Mouse (Mus musculus) limb, embryonic 12.5 days (tissue): ENCODE data around the gene Map2k5. TPM values are rescaled to one million over a fixed set of nuclear protein-coding genes. Genes with fewer than 3 reads are reported as not detected.

Source experiments
- ATAC-seq: fragments of 200-750 bp; cut with Nextera tagmentation; 2 replicates; pipeline ENCODE4 v1.8.0; 2017; ENCODE audit warnings: low read depth, moderate TSS enrichment; ENCODE audit not compliant: insufficient number of reproducible peaks, insufficient read depth, low FRiP score, low TSS enrichment
- H3K27ac ChIP-seq: fragments of 300-500 bp; sonication (generic); 2 replicates; pipeline ENCODE4 v1.5.1; 2016; ENCODE audit warnings: mild to moderate bottlenecking, moderate library complexity
- H3K27me3 ChIP-seq: fragments of 300-500 bp; sonication (generic); 2 replicates; pipeline ENCODE4 v1.6.1; 2016; ENCODE audit warnings: mild to moderate bottlenecking, moderate library complexity
- H3K36me3 ChIP-seq: fragments of 300-500 bp; sonication (generic); 2 replicates; pipeline ENCODE4 v1.6.1; 2016; ENCODE audit warnings: mild to moderate bottlenecking, moderate library complexity
- H3K4me1 ChIP-seq: fragments of 300-500 bp; sonication (generic); replicated peaks from 2 replicates; pipeline ENCODE4 v1.6.1; 2016
- H3K4me2 ChIP-seq: fragments of 300-500 bp; sonication (generic); 2 replicates; pipeline ENCODE4 v1.6.1; 2016; ENCODE audit warnings: mild to moderate bottlenecking, moderate library complexity
- H3K4me3 ChIP-seq: fragments of 300-500 bp; sonication (generic); replicated peaks from 2 replicates; pipeline ENCODE4 v1.5.1; 2016; ENCODE audit warnings: mild to moderate bottlenecking
- H3K9ac ChIP-seq: fragments of 300-500 bp; sonication (generic); replicated peaks from 2 replicates; pipeline ENCODE4 v1.6.1; 2016; ENCODE audit warnings: mild to moderate bottlenecking, moderate library complexity
- H3K9me3 ChIP-seq: fragments of 300-500 bp; sonication (generic); 2 replicates; pipeline ENCODE4 v1.6.1; 2016; ENCODE audit warnings: mild to moderate bottlenecking, moderate library complexity
- WGBS: fragments of 180-500 bp; shearing (Covaris S2); methylation state at CpG from one replicate; pipeline ENCODE4 v1.1.7; 2016; 5-methylcytosine and 5-hydroxymethylcytosine counted together
- polyA plus RNA-seq: library from polyadenylated mRNA; unstranded; fragments of >200 nt; fragmentation: Nextera tagmentation; extraction: Ambion mirVana; gene quantifications from 2 replicates; pipeline ENCODE4 v1.2.1, GENCODE M21; 2016

Map2k5 gene
- polyA plus RNA-seq, 1 experiment from 2014 or later, result 44.5 TPM

DNA sequence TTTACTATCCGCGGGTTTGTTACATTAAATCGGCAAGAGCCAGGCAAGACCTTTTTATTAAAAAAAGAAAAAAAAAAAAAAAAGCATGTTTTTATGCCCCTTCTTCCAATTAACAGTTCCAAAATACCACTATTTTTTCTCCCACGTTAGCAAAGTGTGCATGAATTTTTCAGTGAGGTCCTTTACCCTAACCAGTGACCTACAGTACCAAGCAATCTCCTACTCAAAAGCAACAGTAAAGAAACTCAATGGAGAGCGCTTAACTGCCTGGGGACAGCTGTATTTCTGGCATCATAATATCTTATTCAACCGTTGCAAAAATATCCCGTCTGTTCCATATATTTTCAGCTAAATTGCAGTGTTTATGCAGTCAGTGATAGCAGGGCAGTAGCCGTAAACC, 472 bp upstream of the Map2k5 start:
- H3K9ac ChIP-seq, result peak overlapping the region; percentile 90
- peaks cover 21% of the 10 kb centered on the region for H3K36me3 ChIP-seq
- H3K27ac ChIP-seq, result peak overlapping the region; percentile 92; the same call in 1 of the 2 replicates
- H3K4me1 ChIP-seq, result peaks cover 19% of the 10 kb centered on the region
- ATAC-seq, result no peak
- no peaks in the 10 kb centered on the region for H3K27me3 ChIP-seq
- peak overlapping the region; percentile 73 for H3K4me3 ChIP-seq
- 21% methylated on average over 8 of the region's 8 CpGs for WGBS
- no peaks in the 10 kb centered on the region for H3K9me3 ChIP-seq
- peak overlapping the region; percentile 92 for H3K4me2 ChIP-seq

DNA sequence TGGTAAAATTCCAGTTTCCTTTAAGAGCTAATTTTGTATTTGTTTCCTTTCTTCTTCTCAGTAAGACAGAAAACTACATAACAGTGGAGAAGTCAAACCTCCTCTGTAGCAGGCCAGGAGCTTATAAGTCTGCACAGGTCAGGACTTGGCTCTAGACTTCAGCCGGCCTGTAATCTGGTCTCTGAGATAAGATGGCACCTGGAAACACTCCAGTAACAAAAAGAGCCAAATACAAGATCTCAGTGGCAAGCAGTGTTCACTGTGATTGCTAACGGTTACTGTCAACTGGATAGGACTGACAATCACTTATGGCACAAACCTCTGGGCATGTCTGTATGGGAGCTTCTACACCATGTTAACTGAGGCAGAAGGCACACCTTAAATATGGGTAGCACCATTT, 4.4 kb downstream of the Map2k5 start:
- H3K4me3 ChIP-seq, result no peak overlapping the region
- peaks cover 19% of the 10 kb centered on the region for H3K4me1 ChIP-seq
- no peaks in the 10 kb centered on the region for H3K27me3 ChIP-seq
- WGBS, result 86% methylated on average over 2 of the region's 2 CpGs
- no peak overlapping the region for H3K4me2 ChIP-seq
- H3K27ac ChIP-seq, result no peak overlapping the region
- H3K9ac ChIP-seq, result no peak overlapping the region
- no peaks in the 10 kb centered on the region for H3K9me3 ChIP-seq
- no peak for ATAC-seq
- H3K36me3 ChIP-seq, result peaks cover 53% of the 10 kb centered on the region

DNA sequence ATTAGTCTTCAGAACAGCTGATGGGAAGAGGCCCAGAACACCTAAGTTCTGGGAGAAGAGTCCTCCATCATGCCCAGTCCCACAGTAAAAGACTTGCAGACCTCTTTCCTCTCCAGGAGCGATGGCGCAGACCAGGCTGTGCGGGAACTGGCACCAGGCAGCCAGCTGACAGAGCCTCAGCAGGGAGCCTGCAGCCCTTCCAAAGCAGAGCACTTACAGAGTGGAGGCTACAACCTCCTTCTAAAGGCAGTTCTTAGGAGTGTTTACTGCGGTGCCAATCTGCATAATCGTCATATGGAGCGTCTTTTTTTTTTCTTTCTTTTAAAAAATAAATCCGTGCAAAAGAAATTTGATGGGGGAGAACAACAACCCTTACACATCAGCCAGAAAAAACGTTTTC, 5.2 kb downstream of the Map2k5 start:
- no peak overlapping the region for H3K9ac ChIP-seq
- no peaks in the 10 kb centered on the region for H3K9me3 ChIP-seq
- no peak overlapping the region for H3K4me2 ChIP-seq
- no peaks in the 10 kb centered on the region for H3K27me3 ChIP-seq
- peaks cover 19% of the 10 kb centered on the region for H3K4me1 ChIP-seq
- no peak for ATAC-seq
- H3K27ac ChIP-seq, result no peak overlapping the region
- no peak overlapping the region for H3K4me3 ChIP-seq
- peaks cover 53% of the 10 kb centered on the region for H3K36me3 ChIP-seq
- 74% methylated on average over 8 of the region's 8 CpGs for WGBS

DNA sequence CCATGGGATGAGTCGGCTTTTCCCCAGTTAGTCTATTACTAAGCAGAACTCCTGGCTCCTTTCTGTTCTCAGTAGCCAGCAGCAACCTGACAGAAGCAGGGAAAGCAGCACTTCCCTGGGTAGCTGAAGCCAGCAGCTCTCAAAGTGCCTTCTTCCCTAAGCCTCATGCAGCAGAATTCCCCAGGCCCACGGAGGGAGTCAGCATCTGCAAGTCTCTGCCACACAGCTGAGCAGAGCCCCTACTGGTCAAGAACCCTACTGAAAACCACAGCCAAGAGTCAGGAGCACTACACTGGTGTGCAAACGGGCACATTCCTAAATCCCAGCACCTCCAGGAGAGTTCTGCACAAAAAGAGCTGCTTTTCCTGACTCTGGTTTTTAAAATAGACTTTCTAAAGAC, 17.3 kb downstream of the Map2k5 start:
- no peak for ATAC-seq
- H3K27ac ChIP-seq, result no peak overlapping the region
- no peaks in the 10 kb centered on the region for H3K9me3 ChIP-seq
- 53% methylated on average over 3 of the region's 3 CpGs for WGBS
- peaks cover 27% of the 10 kb centered on the region for H3K36me3 ChIP-seq
- no peaks in the 10 kb centered on the region for H3K4me1 ChIP-seq
- H3K27me3 ChIP-seq, result no peaks in the 10 kb centered on the region
- no peak overlapping the region for H3K9ac ChIP-seq
- H3K4me2 ChIP-seq, result no peak overlapping the region
- no peak overlapping the region for H3K4me3 ChIP-seq

DNA sequence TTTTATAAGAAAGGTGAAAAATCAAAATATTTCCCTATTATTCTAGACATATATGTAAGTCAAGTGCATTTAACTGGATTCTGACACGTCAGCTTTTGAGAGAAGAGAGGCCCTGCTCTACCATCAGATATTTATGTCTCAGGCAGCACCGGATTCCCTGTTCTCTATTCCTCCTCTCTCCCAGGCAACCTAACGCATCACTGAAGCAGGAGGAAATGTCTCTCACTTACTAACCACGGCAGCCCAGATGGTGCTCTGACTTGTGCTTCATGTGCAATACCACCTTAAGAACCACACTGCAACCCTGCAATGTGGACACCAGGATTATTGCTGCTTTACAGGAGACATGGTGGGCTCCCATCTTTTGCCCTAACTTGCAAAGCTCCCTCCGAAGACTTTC, 18.7 kb downstream of the Map2k5 start:
- WGBS, result 86% methylated on average over 5 of the region's 5 CpGs
- no peaks in the 10 kb centered on the region for H3K27me3 ChIP-seq
- H3K4me3 ChIP-seq, result no peak overlapping the region
- no peaks in the 10 kb centered on the region for H3K4me1 ChIP-seq
- H3K4me2 ChIP-seq, result no peak overlapping the region
- no peak overlapping the region for H3K27ac ChIP-seq
- no peak for ATAC-seq
- H3K9me3 ChIP-seq, result no peaks in the 10 kb centered on the region
- no peak overlapping the region for H3K9ac ChIP-seq
- H3K36me3 ChIP-seq, result peaks cover 26% of the 10 kb centered on the region

DNA sequence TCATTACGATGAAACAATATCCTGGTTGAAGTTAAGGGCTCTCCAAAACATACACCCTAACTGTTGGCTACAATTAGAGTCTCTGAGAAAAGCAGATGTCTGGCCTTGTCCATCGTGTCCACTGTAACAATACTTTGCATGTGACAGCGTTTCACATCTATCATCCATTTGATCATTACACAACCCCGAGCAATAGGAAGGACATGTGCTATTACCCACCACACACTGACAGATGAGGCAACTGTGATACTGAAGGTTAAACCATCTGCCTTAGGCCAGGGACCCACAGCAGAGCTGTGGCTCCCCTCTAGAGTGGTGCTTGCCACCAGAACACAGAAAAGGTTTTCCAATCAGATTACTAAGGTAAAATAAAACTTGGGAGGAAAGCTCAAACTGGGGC, 21.0 kb downstream of the Map2k5 start:
- peaks cover 26% of the 10 kb centered on the region for H3K36me3 ChIP-seq
- ATAC-seq, result no peak
- H3K9ac ChIP-seq, result no peak overlapping the region
- no peak overlapping the region for H3K4me3 ChIP-seq
- WGBS, result 88% methylated on average over 4 of the region's 4 CpGs
- H3K4me2 ChIP-seq, result no peak overlapping the region
- H3K27me3 ChIP-seq, result no peaks in the 10 kb centered on the region
- H3K9me3 ChIP-seq, result no peaks in the 10 kb centered on the region
- H3K4me1 ChIP-seq, result no peaks in the 10 kb centered on the region
- H3K27ac ChIP-seq, result no peak overlapping the region

DNA sequence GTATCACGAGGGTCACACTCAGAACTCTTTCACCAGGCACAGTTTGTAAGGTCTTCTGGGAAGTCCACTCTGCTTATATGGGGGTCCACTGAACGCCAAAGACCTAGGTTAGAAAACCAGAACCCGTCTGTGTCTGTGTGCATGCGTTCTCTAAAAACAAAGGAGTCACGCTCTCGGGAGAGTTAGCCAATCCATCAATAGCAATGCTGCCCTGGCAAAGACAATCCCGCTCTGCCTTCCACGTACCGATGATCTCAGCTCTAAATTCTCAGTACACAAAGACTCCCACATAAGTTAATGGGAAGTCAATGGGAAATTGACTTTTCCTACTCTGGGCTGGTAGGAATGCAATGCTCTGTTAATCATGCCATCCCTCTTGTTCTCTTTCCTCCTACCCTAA, 21.4 kb downstream of the Map2k5 start:
- Histone ChIP-seq H3K9me3 (no peaks in the 10 kb centered on the region), H3K27me3 (no peaks in the 10 kb centered on the region), H3K36me3 (peaks cover 26% of the 10 kb centered on the region), H3K27ac (no peak overlapping the region), H3K9ac (no peak overlapping the region), H3K4me1 (no peaks in the 10 kb centered on the region), H3K4me3 (no peak overlapping the region), H3K4me2 (no peak overlapping the region)
- WGBS, result 90% methylated on average over 9 of the region's 9 CpGs
- ATAC-seq, result no peak

DNA sequence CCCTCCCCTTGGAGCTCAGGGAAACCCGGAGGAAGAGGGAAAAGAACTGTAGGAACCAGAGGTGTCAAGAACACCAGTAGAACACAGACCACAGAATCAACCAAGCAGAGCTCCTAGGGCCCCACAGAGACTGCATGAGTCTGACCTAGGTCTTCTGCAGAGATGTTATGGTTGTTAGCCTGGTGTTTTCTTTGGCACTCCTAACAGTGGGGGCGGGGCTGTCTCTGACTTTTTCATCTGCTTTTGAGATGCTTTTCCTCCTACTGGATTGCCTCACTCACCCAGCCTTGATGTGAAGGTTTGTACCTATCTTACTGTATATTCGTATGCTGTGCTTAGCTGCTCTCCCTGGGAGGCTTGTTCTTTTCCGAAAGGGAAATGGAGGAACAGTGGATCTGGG, 23.5 kb downstream of the Map2k5 start:
- ATAC-seq, result no peak
- WGBS, result 78% methylated on average over 4 of the region's 4 CpGs
- Histone ChIP-seq H3K4me3 (no peak overlapping the region), H3K4me2 (no peak overlapping the region), H3K36me3 (peaks cover 31% of the 10 kb centered on the region), H3K27me3 (no peaks in the 10 kb centered on the region), H3K27ac (no peak overlapping the region), H3K9ac (no peak overlapping the region), H3K4me1 (no peaks in the 10 kb centered on the region), H3K9me3 (no peaks in the 10 kb centered on the region)

DNA sequence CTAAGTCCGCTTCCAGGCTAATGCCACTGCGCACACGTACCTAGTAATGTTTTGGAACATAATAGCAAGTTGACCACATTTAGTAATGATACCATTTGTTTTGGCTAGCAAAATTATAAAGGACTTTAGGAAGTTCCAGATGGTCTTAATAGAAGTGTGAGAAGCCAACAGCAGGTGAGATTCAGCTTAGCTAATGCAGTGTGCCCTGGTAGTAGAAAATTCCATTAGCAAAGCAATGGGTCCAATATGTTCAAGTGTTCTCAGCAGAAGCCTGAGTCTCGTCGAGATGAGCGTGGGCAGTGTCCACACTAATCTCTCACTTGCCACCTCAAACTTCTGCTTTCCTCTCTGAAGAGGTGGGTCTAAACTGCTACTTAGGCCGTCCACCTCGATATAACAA, 27.7 kb downstream of the Map2k5 start:
- 94% methylated on average over 8 of the region's 8 CpGs for WGBS
- H3K9ac ChIP-seq, result no peak overlapping the region
- H3K4me2 ChIP-seq, result no peak overlapping the region
- H3K27me3 ChIP-seq, result no peaks in the 10 kb centered on the region
- no peaks in the 10 kb centered on the region for H3K9me3 ChIP-seq
- no peak for ATAC-seq
- H3K4me1 ChIP-seq, result no peaks in the 10 kb centered on the region
- peaks cover 5% of the 10 kb centered on the region; the same call in 1 of the 2 replicates for H3K36me3 ChIP-seq
- H3K4me3 ChIP-seq, result no peak overlapping the region
- no peak overlapping the region for H3K27ac ChIP-seq

DNA sequence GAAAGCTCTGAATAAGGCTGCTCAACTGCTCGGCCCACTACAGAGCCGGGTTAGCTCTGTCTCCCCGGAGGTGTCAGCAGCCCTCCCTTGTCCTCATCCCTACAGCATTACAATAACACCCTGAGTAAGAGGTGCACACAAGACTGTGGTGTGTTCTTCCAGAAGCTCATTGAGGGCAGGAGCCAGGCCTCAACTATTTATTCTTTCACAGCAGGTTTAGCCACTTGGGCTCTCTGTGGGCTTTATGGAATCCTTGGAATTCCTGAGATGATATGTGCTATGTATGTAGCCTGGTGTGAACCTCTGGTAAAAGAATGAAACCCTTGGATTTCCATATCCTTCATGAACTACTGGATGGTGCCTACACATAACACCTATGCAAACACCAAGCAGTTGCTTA, 28.5 kb downstream of the Map2k5 start:
- H3K4me2 ChIP-seq, result no peak overlapping the region
- ATAC-seq, result no peak
- H3K27me3 ChIP-seq, result no peaks in the 10 kb centered on the region
- no peak overlapping the region for H3K9ac ChIP-seq
- H3K4me3 ChIP-seq, result no peak overlapping the region
- no peaks in the 10 kb centered on the region for H3K4me1 ChIP-seq
- 86% methylated on average over 3 of the region's 3 CpGs for WGBS
- no peak overlapping the region for H3K27ac ChIP-seq
- no peaks in the 10 kb centered on the region for H3K9me3 ChIP-seq
- H3K36me3 ChIP-seq, result peaks cover 4% of the 10 kb centered on the region; the same call in 1 of the 2 replicates

DNA sequence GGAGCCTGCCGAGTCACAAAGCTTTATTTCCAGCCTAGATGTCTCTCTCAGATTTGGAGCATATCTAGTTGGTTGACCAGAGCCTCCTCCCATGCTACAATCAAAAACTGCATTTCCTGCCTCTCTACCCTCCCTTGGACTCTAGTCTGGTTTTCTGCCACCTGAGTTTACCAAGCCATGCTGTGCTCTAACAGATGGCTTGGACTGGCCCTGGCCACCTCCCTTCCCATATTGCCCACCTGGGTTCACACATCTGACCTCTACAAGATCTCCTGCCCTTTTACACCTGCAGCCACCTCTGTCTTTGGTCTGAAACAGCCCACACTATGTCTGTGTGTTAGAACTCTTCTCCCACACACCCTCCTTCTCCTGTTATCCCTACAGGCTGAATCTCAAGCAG, 29.6 kb downstream of the Map2k5 start:
- H3K4me3 ChIP-seq, result no peak overlapping the region
- H3K27me3 ChIP-seq, result no peaks in the 10 kb centered on the region
- H3K27ac ChIP-seq, result no peak overlapping the region
- H3K9ac ChIP-seq, result no peak overlapping the region
- no peak for ATAC-seq
- H3K36me3 ChIP-seq, result peaks cover 4% of the 10 kb centered on the region; the same call in 1 of the 2 replicates
- 84% methylated on average over 1 of the region's 1 CpGs for WGBS
- no peak overlapping the region for H3K4me2 ChIP-seq
- H3K9me3 ChIP-seq, result no peaks in the 10 kb centered on the region
- no peaks in the 10 kb centered on the region for H3K4me1 ChIP-seq

DNA sequence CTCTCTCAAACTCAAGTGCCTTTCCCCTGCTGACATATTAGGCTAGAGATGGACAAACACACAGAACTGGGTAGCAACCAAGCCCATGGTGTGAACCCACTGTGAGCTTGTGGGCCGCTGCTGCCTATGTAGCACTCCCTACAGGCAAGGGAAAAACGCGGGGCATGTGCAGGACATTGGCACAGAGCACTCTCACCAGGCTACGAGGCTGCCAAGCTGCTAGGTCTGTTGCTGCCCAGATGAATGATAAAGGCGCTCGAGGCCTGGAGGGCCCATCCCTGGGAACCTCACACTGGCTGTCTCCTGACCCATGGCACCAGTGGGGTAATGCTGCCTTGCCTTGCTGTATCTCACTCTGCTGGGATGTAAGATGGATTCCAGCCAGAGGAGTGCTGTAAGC, 31.7 kb downstream of the Map2k5 start:
- H3K4me2 ChIP-seq, result no peak overlapping the region
- WGBS, result 90% methylated on average over 6 of the region's 6 CpGs
- ATAC-seq, result no peak
- H3K9ac ChIP-seq, result no peak overlapping the region
- no peak overlapping the region for H3K4me3 ChIP-seq
- peaks cover 8% of the 10 kb centered on the region; the same call in 1 of the 2 replicates for H3K36me3 ChIP-seq
- H3K4me1 ChIP-seq, result no peaks in the 10 kb centered on the region
- no peaks in the 10 kb centered on the region for H3K27me3 ChIP-seq
- H3K9me3 ChIP-seq, result no peaks in the 10 kb centered on the region
- no peak overlapping the region for H3K27ac ChIP-seq
